Mouse (Mus musculus): ENCODE measurements around the gene Krtap28-10. TPM values are rescaled to one million over a fixed set of nuclear protein-coding genes. Genes with fewer than 3 reads are reported as not detected.
A peak's percentile ranks its signal among the peaks of the same experiment; 100 is the strongest.

Krtap28-10 gene
- total and polyA plus RNA-seq, 3 experiments = not detected

DNA sequence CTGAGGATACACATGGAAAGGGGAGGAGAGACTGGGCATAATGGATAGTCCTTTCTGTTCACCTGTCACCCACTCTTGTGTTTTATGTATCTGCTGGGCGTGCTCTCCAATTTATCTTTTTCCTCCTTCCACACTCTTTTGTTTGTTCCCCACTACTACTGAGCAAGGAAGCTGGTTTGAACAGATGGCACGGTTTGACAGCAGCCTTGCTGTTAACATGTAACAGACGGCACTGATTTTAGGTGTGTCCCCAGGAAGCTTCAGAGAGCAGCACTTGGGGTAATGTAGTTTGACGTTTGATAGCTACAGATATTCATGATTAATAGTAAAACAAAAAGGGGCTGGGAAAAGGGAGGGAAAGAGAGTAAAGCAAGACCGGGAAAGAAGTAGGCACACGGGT is 34.8 kb downstream of the Krtap28-10 start:
- TF ChIP-seq BHLHE40 (IDR thresholded peaks at IDR 0.05; ENCODE audit: low read depth, low read length) (no peak), HCFC1 (IDR thresholded peaks at IDR 0.05; ENCODE audit: low read depth, low read length) (no peak), USF1 (IDR thresholded peaks at IDR 0.05; ENCODE audit: low read depth, low read length) (no peak), RAD21 (IDR thresholded peaks at IDR 0.05; ENCODE audit: low read depth, low read length) (no peak), ZMIZ1 (IDR thresholded peaks at IDR 0.05; ENCODE audit: low read depth, low read length) (no peak), SIN3A (IDR thresholded peaks at IDR 0.05; ENCODE audit: low read length) (no peak), ZC3H11A (IDR thresholded peaks at IDR 0.05; ENCODE audit: low read depth, low read length) (no peak), ETS1 (conservative IDR thresholded peaks at IDR 0.05; ENCODE audit: low read depth, low read length) (no peak), NRF1 (IDR thresholded peaks at IDR 0.05; ENCODE audit: low read depth, low read length) (no peak), JUND (conservative IDR thresholded peaks at IDR 0.05; ENCODE audit: low read depth, low read length) (no peak), MAFK (IDR thresholded peaks at IDR 0.05; ENCODE audit: insufficient replicate concordance, low read length) (no peak), CHD2 (IDR thresholded peaks at IDR 0.05; ENCODE audit: low read length) (no peak), MYC (IDR thresholded peaks at IDR 0.05; ENCODE audit: low read depth, low read length) (no peak), ZKSCAN1 (IDR thresholded peaks at IDR 0.05; ENCODE audit: borderline replicate concordance, low read depth, low read length) (no peak), E2F4 (IDR thresholded peaks at IDR 0.05; ENCODE audit: insufficient replicate concordance, low read depth, low read length) (no peak), PAX5 (IDR thresholded peaks at IDR 0.05; ENCODE audit: low read length) (no peak), POLR2AphosphoS2 (IDR thresholded peaks at IDR 0.05; ENCODE audit: low read depth, low read length) (no peak)
- no peaks in the 10 kb centered on the region for H3K79me2 ChIP-seq (replicated peaks; ENCODE audit: control insufficient read depth, extremely low read depth, insufficient read depth, poor library complexity, severe bottlenecking)
- H3K27me3 ChIP-seq (replicated peaks) = no peaks in the 10 kb centered on the region
- DNase-seq (ENCODE audit: extremely low read depth) = no peak
- H3K36me3 ChIP-seq (replicated peaks in 1 of 2; ENCODE audit: control insufficient read depth in 1 of 2, insufficient read depth in 1 of 2, low read length in 1 of 2) = no peaks in the 10 kb centered on the region
- H3K4me1 ChIP-seq (ENCODE audit: control insufficient read depth in 1 of 2, insufficient read depth in 2 of 2) = peaks cover 11 to 38% of the 10 kb centered on the region in 2 experiments
- no peak overlapping the region for H3K27ac ChIP-seq (ENCODE audit: insufficient read depth, low read depth)
- peaks cover 6% of the 10 kb centered on the region for H3K9me3 ChIP-seq (replicated peaks; ENCODE audit: low read length)
- dilution Hi-C loops (cut with MboI; ENCODE audit: extremely low pct_ligation_motif_present, extremely low pct_unique_long_range_greater_than_20kb, low sequenced_read_pairs) (no loop called here), in situ Hi-C loops (cut with MboI; ENCODE audit: low pct_ligation_motif_present, low pct_unique_long_range_greater_than_20kb, low sequenced_read_pairs) (no loop called here)
- no peak overlapping the region for H3K9ac ChIP-seq (ENCODE audit: insufficient read depth, low read depth)
- no peak overlapping the region for H3K4me3 ChIP-seq (replicated peaks in 1 of 3; ENCODE audit: low read depth in 2 of 3, low read length in 2 of 3, poor library complexity in 1 of 3)
- no peak overlapping the region for H3K4me2 ChIP-seq (ENCODE audit: insufficient read depth, low read depth, poor library complexity, severe bottlenecking)

DNA sequence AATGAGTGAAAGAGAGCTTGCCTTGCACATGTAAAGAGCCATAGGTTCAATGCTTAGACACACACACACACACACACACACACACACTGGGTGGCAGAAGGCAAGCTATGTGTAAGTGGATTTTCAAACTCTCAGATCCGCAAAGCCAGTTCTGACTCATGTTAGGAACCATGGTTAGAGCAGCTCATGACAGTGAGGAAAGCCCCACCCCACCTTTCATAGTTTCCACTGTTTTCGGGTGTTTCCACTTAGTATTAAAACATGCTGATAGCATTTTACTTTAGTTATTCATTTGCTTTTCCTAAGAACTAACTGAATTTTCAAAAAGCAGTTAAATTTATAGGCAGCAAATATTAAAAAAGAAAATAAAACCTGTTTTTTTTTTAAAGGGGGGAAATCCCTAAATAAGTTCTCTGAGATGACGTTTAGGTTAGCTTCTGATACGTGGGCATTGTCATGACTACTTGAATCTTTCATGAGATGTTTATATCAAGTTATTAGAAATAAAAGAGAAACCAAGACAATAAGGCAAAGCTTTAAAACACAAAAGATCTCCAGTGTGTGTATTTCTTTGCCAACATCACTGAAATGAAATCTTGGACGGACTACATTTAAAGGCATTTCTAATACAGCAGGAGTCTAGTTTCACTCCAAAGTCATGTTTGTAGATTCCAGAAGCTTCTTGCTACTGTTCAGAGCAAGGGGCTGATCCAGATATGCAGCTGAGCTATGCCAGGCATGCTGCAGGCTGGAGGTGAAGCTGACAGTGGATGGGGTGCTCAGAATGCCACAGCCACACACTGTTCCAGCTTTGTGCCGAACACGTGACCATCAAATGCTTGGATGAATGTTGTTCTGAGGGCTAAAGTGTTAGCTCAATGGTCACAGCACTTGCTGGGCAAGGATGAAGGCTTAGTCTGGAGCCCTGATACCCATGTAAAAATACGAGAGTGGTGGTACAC is 35.8 kb downstream of the Krtap28-10 start:
- in situ Hi-C loops (cut with MboI; ENCODE audit: low pct_ligation_motif_present, low pct_unique_long_range_greater_than_20kb, low sequenced_read_pairs) = no loop called here
- peak; percentile 89 for TF ChIP-seq JUN (IDR thresholded peaks at IDR 0.05; ENCODE audit: insufficient read depth, low read depth, low read length)
- TF ChIP-seq ETS1 (conservative IDR thresholded peaks at IDR 0.05; ENCODE audit: low read depth, low read length) = peak; percentile 91
- TF ChIP-seq JUND (conservative IDR thresholded peaks at IDR 0.05; ENCODE audit: low read depth, low read length) = peak; percentile 91
- no peak for TF ChIP-seq CTCF (conservative IDR thresholded peaks at IDR 0.05 in 1 of 2, IDR thresholded peaks at IDR 0.05 in 1 of 2; ENCODE audit: low read depth in 2 of 2, low read length in 2 of 2)
- no peak for TF ChIP-seq USF2 (conservative IDR thresholded peaks at IDR 0.05; ENCODE audit: low read depth, low read length)
- TF ChIP-seq PAX5 (IDR thresholded peaks at IDR 0.05; ENCODE audit: low read length) = no peak
- peak; percentile 81 for TF ChIP-seq CHD1 (IDR thresholded peaks at IDR 0.05; ENCODE audit: low read depth, low read length)
- TF ChIP-seq MYC (IDR thresholded peaks at IDR 0.05; ENCODE audit: low read depth, low read length) = peak; percentile 88
- no peak; the same call in 1 of the 2 replicates for TF ChIP-seq RAD21 (IDR thresholded peaks at IDR 0.05; ENCODE audit: low read depth, low read length)
- peak; percentile 99 for TF ChIP-seq IRF4 (IDR thresholded peaks at IDR 0.05; ENCODE audit: low read depth, low read length)
- TF ChIP-seq HCFC1 (IDR thresholded peaks at IDR 0.05; ENCODE audit: low read depth, low read length) = peak; percentile 18; the same call in 1 of the 2 replicates
- TF ChIP-seq SIN3A (IDR thresholded peaks at IDR 0.05; ENCODE audit: low read length) = peak; percentile 81
- no peak for TF ChIP-seq UBTF (IDR thresholded peaks at IDR 0.05; ENCODE audit: low read depth, low read length)
- peak; percentile 12; the same call in 1 of the 2 replicates for TF ChIP-seq SMC3 (IDR thresholded peaks at IDR 0.05; ENCODE audit: low read depth, low read length)
- TF ChIP-seq TBP (conservative IDR thresholded peaks at IDR 0.05; ENCODE audit: low read depth, low read length) = no peak
- no peak for TF ChIP-seq E2F4 (IDR thresholded peaks at IDR 0.05; ENCODE audit: insufficient replicate concordance, low read depth, low read length)
- TF ChIP-seq CHD2 (IDR thresholded peaks at IDR 0.05; ENCODE audit: low read length) = peak; percentile 78
- TF ChIP-seq MXI1 (IDR thresholded peaks at IDR 0.05; ENCODE audit: low read depth, low read length) = peak; percentile 80
- peak; percentile 49; the same call in 1 of the 2 replicates for TF ChIP-seq MAFK (IDR thresholded peaks at IDR 0.05; ENCODE audit: insufficient replicate concordance, low read length)
- TF ChIP-seq POLR2AphosphoS2 (IDR thresholded peaks at IDR 0.05; ENCODE audit: low read depth, low read length) = no peak
- peak; percentile 82 for TF ChIP-seq MAX (IDR thresholded peaks at IDR 0.05; ENCODE audit: low read length)
- TF ChIP-seq GABPA (IDR thresholded peaks at IDR 0.05; ENCODE audit: insufficient replicate concordance, low read depth, low read length) = no peak

More for the DNA sequence above, 35.8 kb downstream of the Krtap28-10 start:
- Histone ChIP-seq H3K27ac (ENCODE audit: insufficient read depth, low read depth) (no peak overlapping the region), H3K4me1 (ENCODE audit: control insufficient read depth in 1 of 2, insufficient read depth in 2 of 2) (peaks cover 11 to 38% of the 10 kb centered on the region in 2 experiments), H3K9ac (ENCODE audit: insufficient read depth, low read depth) (no peak overlapping the region), H3K27me3 (replicated peaks) (no peaks in the 10 kb centered on the region), H3K4me3 (replicated peaks in 1 of 3; ENCODE audit: low read depth in 2 of 3, low read length in 2 of 3, poor library complexity in 1 of 3) (peak overlapping the region in 1 of 3 experiments; percentile 8), H3K36me3 (replicated peaks in 1 of 2; ENCODE audit: control insufficient read depth in 1 of 2, insufficient read depth in 1 of 2, low read length in 1 of 2) (no peaks in the 10 kb centered on the region), H3K4me2 (ENCODE audit: insufficient read depth, low read depth, poor library complexity, severe bottlenecking) (peak overlapping the region; percentile 2; the same call in 1 of the 2 replicates), H3K79me2 (replicated peaks; ENCODE audit: control insufficient read depth, extremely low read depth, insufficient read depth, poor library complexity, severe bottlenecking) (no peaks in the 10 kb centered on the region), H3K9me3 (replicated peaks; ENCODE audit: low read length) (peaks cover 6% of the 10 kb centered on the region)
- dilution Hi-C loops (cut with MboI; ENCODE audit: extremely low pct_ligation_motif_present, extremely low pct_unique_long_range_greater_than_20kb, low sequenced_read_pairs) = no loop called here
- peak; percentile 84 for DNase-seq (ENCODE audit: extremely low read depth)
